Mouse (Mus musculus) megakaryocyte, adult 5-6 weeks (primary cell): ENCODE measurements around the gene Rps27l. TPM values are rescaled to one million over a fixed set of nuclear protein-coding genes. Genes with fewer than 3 reads are reported as not detected.

Experiments used
- ATAC-seq: 2 replicates; pipeline ENCODE4 v1.8.0; 2016; ENCODE audit warnings: mild to moderate bottlenecking, inconsistent platforms; ENCODE audit not compliant: poor library complexity, severe bottlenecking
- total RNA-seq, 2 experiments: library from RNA; stranded (forward) in 1 of 2; stranded (reverse) in 1 of 2; fragments of 153-499, 151-499 nt in 1 of 2; fragments of 221-1000, 200-1000 nt in 1 of 2; gene quantifications; 2 replicates each; pipeline versions ENCODE4 v1.2.3 to v1.2.4; 2015 to 2017

The Rps27l gene
- total RNA-seq, 2 experiments from 2014 or later = 149 to 368 TPM

GRCm38 (mm10) chr9:66978468-66978867, 32.6 kb downstream of the Rps27l start:
- no peak for ATAC-seq

GRCm38 (mm10) chr9:66980458-66980857, 34.6 kb downstream of the Rps27l start:
- ATAC-seq = peak; percentile 81

- ATAC-seq = no peak
Observed at GRCm38 (mm10) chr9:66982085-66982484, 36.2 kb downstream of the Rps27l start.

- ATAC-seq = peak; percentile 70
Observed at GRCm38 (mm10) chr9:66985377-66985776, 39.5 kb downstream of the Rps27l start.

- ATAC-seq = no peak
Observed at GRCm38 (mm10) chr9:66988198-66988887, 42.5 kb downstream of the Rps27l start.

GRCm38 (mm10) chr9:66988888-66989414, 43.1 kb downstream of the Rps27l start:
- no peak for ATAC-seq

GRCm38 (mm10) chr9:66989581-66989980, 43.7 kb downstream of the Rps27l start:
- no peak for ATAC-seq

- ATAC-seq = no peak
Observed at GRCm38 (mm10) chr9:66990046-66990445, 44.2 kb downstream of the Rps27l start.

- ATAC-seq = no peak
Observed at GRCm38 (mm10) chr9:66991021-66991749, 45.3 kb downstream of the Rps27l start.

- no peak for ATAC-seq
Observed at GRCm38 (mm10) chr9:66991750-66992410, 46.0 kb downstream of the Rps27l start.

Other genes starting within 250 kb of the Rps27l start
- gene Car12, start 232.4 kb upstream of the Rps27l start, total RNA-seq (2015) = 0.09 and 0.16 TPM in 2 replicates
- gene Car12, start 232.4 kb upstream of the Rps27l start, total RNA-seq (2017) = 0.11 TPM in 1 of 2 replicates, not detected in the other
- gene Aph1b, start 150.6 kb upstream of the Rps27l start, total RNA-seq (2015) = 9.7 and 10.6 TPM in 2 replicates
- gene Aph1b, start 150.6 kb upstream of the Rps27l start, total RNA-seq (2017) = 7.0 and 7.8 TPM in 2 replicates
- gene Gm10647, start 149.0 kb upstream of the Rps27l start, total RNA-seq (2015) = 0.22 TPM in 1 of 2 replicates, not detected in the other
- gene Gm10647, start 149.0 kb upstream of the Rps27l start, total RNA-seq (2017) = 0.48 TPM in 1 of 2 replicates, not detected in the other
- 25.0 and 31.4 TPM in 2 replicates for gene Aph1c, start 111.4 kb upstream of the Rps27l start, total RNA-seq (2015)
- 8.4 and 9.6 TPM in 2 replicates for gene Aph1c, start 111.4 kb upstream of the Rps27l start, total RNA-seq (2017)
- 78.2 and 82.1 TPM in 2 replicates for gene Rab8b, start 26.4 kb upstream of the Rps27l start, total RNA-seq (2015)
- gene Rab8b, start 26.4 kb upstream of the Rps27l start, total RNA-seq (2017) = 141 and 154 TPM in 2 replicates
- gene Lactb, start 29.4 kb downstream of the Rps27l start, total RNA-seq (2015) = 52.5 and 58.1 TPM in 2 replicates
- 40.7 and 44.6 TPM in 2 replicates for gene Lactb, start 29.4 kb downstream of the Rps27l start, total RNA-seq (2017)
- 27.3 and 27.9 TPM in 2 replicates for gene Tpm1, start 103.3 kb downstream of the Rps27l start, total RNA-seq (2015)
- gene Tpm1, start 103.3 kb downstream of the Rps27l start, total RNA-seq (2017) = 34.1 and 39.8 TPM in 2 replicates